Mouse (Mus musculus) hindbrain, embryonic 11.5 days (tissue): ENCODE results near the gene 1110051M20Rik. TPM values are rescaled to one million over a fixed set of nuclear protein-coding genes. Genes with fewer than 3 reads are reported as not detected.

Experiments
- ATAC-seq: fragments of 200-750 bp; cut with Nextera tagmentation; 2 replicates; pipeline ENCODE4 v1.8.0; 2017; ENCODE audit warnings: mild to moderate bottlenecking, moderate TSS enrichment, moderate library complexity; ENCODE audit not compliant: low FRiP score
- DNase-seq: peaks from one replicate; pipeline ENCODE4 v3.0.0-alpha.2; 2015; ENCODE audit warnings: low spot score
- H3K27ac ChIP-seq: fragments of 300-500 bp; sonication (generic); 2 replicates; pipeline ENCODE4 v1.5.1; 2014; ENCODE audit warnings: mild to moderate bottlenecking, low read depth, low read length
- H3K27me3 ChIP-seq: fragments of 300-500 bp; sonication (generic); 2 replicates; pipeline ENCODE4 v1.6.1; 2014; ENCODE audit warnings: mild to moderate bottlenecking, low read length, moderate library complexity, mixed read lengths; ENCODE audit not compliant: control insufficient read depth, insufficient read depth
- H3K36me3 ChIP-seq: fragments of 300-500 bp; sonication (generic); 2 replicates; pipeline ENCODE4 v1.6.1; 2014; ENCODE audit warnings: mild to moderate bottlenecking, low read length, moderate library complexity, mixed read lengths; ENCODE audit not compliant: control insufficient read depth, insufficient read depth
- H3K4me1 ChIP-seq: fragments of 300-500 bp; sonication (generic); replicated peaks from 2 replicates; pipeline ENCODE4 v1.6.1; 2014; ENCODE audit warnings: low read length, mixed read lengths; ENCODE audit not compliant: control insufficient read depth, insufficient read depth
- H3K4me2 ChIP-seq: fragments of 300-500 bp; sonication (generic); replicated peaks from 2 replicates; pipeline ENCODE4 v1.6.1; 2014; ENCODE audit warnings: mild to moderate bottlenecking, low read depth, low read length
- H3K4me3 ChIP-seq: fragments of 300-500 bp; sonication (generic); 2 replicates; pipeline ENCODE4 v1.5.1; 2014; ENCODE audit warnings: low read depth, low read length
- H3K9ac ChIP-seq: fragments of 300-500 bp; sonication (generic); 2 replicates; pipeline ENCODE4 v1.6.1; 2014; ENCODE audit warnings: low read depth, low read length
- H3K9me3 ChIP-seq: fragments of 300-500 bp; sonication (generic); 2 replicates; pipeline ENCODE4 v1.6.1; 2016; ENCODE audit warnings: low read length; ENCODE audit not compliant: control insufficient read depth
- WGBS: fragments of 180-500 bp; shearing (Covaris S2); extraction: QIAGEN DNeasy Blood & Tissue Kit; methylation state at CpG from one replicate; pipeline ENCODE4 v1.1.7; 2014; 5-methylcytosine and 5-hydroxymethylcytosine counted together
- polyA plus RNA-seq: library from polyadenylated mRNA; unstranded; fragments of >200 nt; fragmentation: Nextera tagmentation; extraction: Ambion mirVana; gene quantifications from 2 replicates; pipeline ENCODE4 v1.2.1, GENCODE M21; 2014

The 1110051M20Rik gene
- polyA plus RNA-seq, 1 experiment from 2014 or later: 102 TPM

- H3K4me3 ChIP-seq: no peak overlapping the region
- no peak overlapping the region for H3K27ac ChIP-seq
- peak; percentile 88 for DNase-seq
- no peaks in the 10 kb centered on the region for H3K9me3 ChIP-seq
- H3K36me3 ChIP-seq: no peaks in the 10 kb centered on the region
- ATAC-seq: peak; percentile 53; the same call in 1 of the 2 replicates
- no peak overlapping the region for H3K4me2 ChIP-seq
- H3K9ac ChIP-seq: no peak overlapping the region
- H3K27me3 ChIP-seq: no peaks in the 10 kb centered on the region
- whole genome bisulfite sequencing: 15% methylated on average over 7 of the region's 7 CpGs
- H3K4me1 ChIP-seq: no peaks in the 10 kb centered on the region
Measured at GRCm38 (mm10) chr2:91285885-91286505, 158.5 kb downstream of the 1110051M20Rik start.

- no peak overlapping the region for H3K4me3 ChIP-seq
- no peak for DNase-seq
- 70% methylated on average over 13 of the region's 13 CpGs for WGBS
Measured at GRCm38 (mm10) chr2:91284375-91285199, 159.9 kb downstream of the 1110051M20Rik start.

GRCm38 (mm10) chr2:91283972-91284371 is 160.5 kb downstream of the 1110051M20Rik start:
- H3K27ac ChIP-seq: no peak overlapping the region
- H3K27me3 ChIP-seq: no peaks in the 10 kb centered on the region
- no peak overlapping the region for H3K4me2 ChIP-seq
- no peaks in the 10 kb centered on the region for H3K9me3 ChIP-seq
- no peak for ATAC-seq
- H3K36me3 ChIP-seq: no peaks in the 10 kb centered on the region
- no peak overlapping the region for H3K9ac ChIP-seq
- 84% methylated on average over 3 of the region's 3 CpGs for WGBS
- no peak overlapping the region for H3K4me3 ChIP-seq
- H3K4me1 ChIP-seq: no peaks in the 10 kb centered on the region
- DNase-seq: no peak

More at GRCm38 (mm10) chr2:91284375-91285199, 159.9 kb downstream of the 1110051M20Rik start:
- H3K36me3 ChIP-seq: no peaks in the 10 kb centered on the region
- H3K27ac ChIP-seq: no peak overlapping the region
- H3K9ac ChIP-seq: no peak overlapping the region
- H3K9me3 ChIP-seq: no peaks in the 10 kb centered on the region
- no peaks in the 10 kb centered on the region for H3K4me1 ChIP-seq
- ATAC-seq: no peak
- no peaks in the 10 kb centered on the region for H3K27me3 ChIP-seq
- H3K4me2 ChIP-seq: no peak overlapping the region

GRCm38 (mm10) chr2:91281366-91281765 is 163.1 kb downstream of the 1110051M20Rik start:
- H3K9me3 ChIP-seq: no peaks in the 10 kb centered on the region
- H3K4me3 ChIP-seq: no peak overlapping the region
- no peaks in the 10 kb centered on the region for H3K36me3 ChIP-seq
- no peak overlapping the region for H3K9ac ChIP-seq
- H3K4me2 ChIP-seq: no peak overlapping the region
- H3K27ac ChIP-seq: no peak overlapping the region
- ATAC-seq (0 out of 2 replicates have a peak, but pooled peaks have one; percentile 15), DNase-seq (no peak)
- WGBS: 60% methylated on average over 5 of the region's 5 CpGs
- H3K4me1 ChIP-seq: no peaks in the 10 kb centered on the region
- no peaks in the 10 kb centered on the region for H3K27me3 ChIP-seq

- DNase-seq (no peak), ATAC-seq (peak; percentile 45; the same call in 1 of the 2 replicates)
- no peaks in the 10 kb centered on the region for H3K27me3 ChIP-seq
- H3K4me3 ChIP-seq: no peak overlapping the region
- H3K9ac ChIP-seq: no peak overlapping the region
- WGBS: 88% methylated on average over 2 of the region's 2 CpGs
- peaks cover 6% of the 10 kb centered on the region; the same call in 1 of the 2 replicates for H3K36me3 ChIP-seq
- no peaks in the 10 kb centered on the region for H3K9me3 ChIP-seq
- no peaks in the 10 kb centered on the region for H3K4me1 ChIP-seq
- H3K27ac ChIP-seq: no peak overlapping the region
- no peak overlapping the region for H3K4me2 ChIP-seq
Measured at GRCm38 (mm10) chr2:91279372-91279755, 165.1 kb downstream of the 1110051M20Rik start.

GRCm38 (mm10) chr2:91278749-91279371 is 165.6 kb downstream of the 1110051M20Rik start:
- Histone ChIP-seq H3K9me3 (no peaks in the 10 kb centered on the region), H3K9ac (no peak overlapping the region), H3K4me3 (no peak overlapping the region), H3K27ac (no peak overlapping the region), H3K4me1 (no peaks in the 10 kb centered on the region), H3K27me3 (no peaks in the 10 kb centered on the region), H3K36me3 (peaks cover 8% of the 10 kb centered on the region; the same call in 1 of the 2 replicates), H3K4me2 (no peak overlapping the region)
- ATAC-seq: peak; percentile 73
- peak; percentile 77 for DNase-seq
- WGBS: 39% methylated on average over 10 of the region's 10 CpGs

- H3K4me1 ChIP-seq: no peaks in the 10 kb centered on the region; the same call in none of the 2 replicates
- H3K9me3 ChIP-seq: no peaks in the 10 kb centered on the region
- peaks cover 15% of the 10 kb centered on the region; the same call in 1 of the 2 replicates for H3K36me3 ChIP-seq
- no peak overlapping the region for H3K9ac ChIP-seq
- no peak overlapping the region for H3K4me2 ChIP-seq
- H3K27me3 ChIP-seq: no peaks in the 10 kb centered on the region
- H3K27ac ChIP-seq: no peak overlapping the region
- ATAC-seq (no peak), DNase-seq (no peak)
- no peak overlapping the region for H3K4me3 ChIP-seq
- 96% methylated on average over 8 of the region's 8 CpGs for WGBS
Measured at GRCm38 (mm10) chr2:91269687-91270133, 174.8 kb downstream of the 1110051M20Rik start.

GRCm38 (mm10) chr2:91268706-91269105 is 175.8 kb downstream of the 1110051M20Rik start:
- Histone ChIP-seq H3K27me3 (no peaks in the 10 kb centered on the region), H3K9me3 (no peaks in the 10 kb centered on the region), H3K4me1 (no peaks in the 10 kb centered on the region; the same call in none of the 2 replicates), H3K36me3 (peaks cover 12% of the 10 kb centered on the region; the same call in 1 of the 2 replicates), H3K9ac (no peak overlapping the region), H3K4me3 (no peak overlapping the region), H3K4me2 (no peak overlapping the region), H3K27ac (no peak overlapping the region)
- no peak for ATAC-seq
- WGBS: 89% methylated on average over 2 of the region's 2 CpGs
- no peak for DNase-seq
